Mouse (Mus musculus): Measurements from ENCODE around the gene Slc9b1.

DNA sequence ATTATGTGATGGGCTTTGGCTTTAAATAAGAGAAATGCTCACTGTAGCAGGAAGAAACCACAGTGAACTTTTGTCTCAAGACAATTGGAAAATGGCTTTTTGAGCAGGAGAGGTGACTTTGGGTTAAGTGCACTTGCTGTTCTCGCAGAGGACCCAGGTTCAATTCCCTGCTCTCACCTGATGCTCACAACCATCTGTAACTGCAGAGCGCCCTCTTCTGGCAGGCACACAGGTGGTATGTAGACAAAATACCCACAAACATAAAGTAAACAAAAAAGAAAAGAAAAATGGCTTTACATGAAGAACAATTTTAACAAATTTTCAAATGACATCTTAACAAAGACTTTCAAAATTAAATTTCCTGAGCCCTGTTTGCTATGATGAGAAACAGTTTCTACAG is 20.2 kb upstream of the Slc9b1 start:
- TF ChIP-seq CTCF (IDR thresholded peaks at IDR 0.05; ENCODE audit: control insufficient read depth, insufficient read depth, insufficient read length) (no peak), USF1 (IDR thresholded peaks at IDR 0.05; ENCODE audit: low read depth) (no peak), MYOG (IDR thresholded peaks at IDR 0.05; ENCODE audit: control insufficient read depth, extremely low read depth, insufficient read length) (no peak), MAX (IDR thresholded peaks at IDR 0.05) (no peak)

All from C2C12 (cell line).